Mouse (Mus musculus): ENCODE results near the gene Banp.

Banp gene

GRCm38 (mm10) chr8:121930047-121930446, 19.5 kb upstream of the Banp start:
- no peak for DNase-seq

- DNase-seq = no peak
These were observed 18.0 kb upstream of the Banp start for GRCm38 (mm10) chr8:121931571-121931970.

GRCm38 (mm10) chr8:121932026-121932667, 17.4 kb upstream of the Banp start:
- no peak for DNase-seq

GRCm38 (mm10) chr8:121932668-121933520, 16.7 kb upstream of the Banp start:
- no peak for DNase-seq

- DNase-seq = peak; percentile 40
These were observed 15.0 kb upstream of the Banp start for GRCm38 (mm10) chr8:121934506-121934905.

GRCm38 (mm10) chr8:121934923-121935322, 14.6 kb upstream of the Banp start:
- DNase-seq = no peak

DNA sequence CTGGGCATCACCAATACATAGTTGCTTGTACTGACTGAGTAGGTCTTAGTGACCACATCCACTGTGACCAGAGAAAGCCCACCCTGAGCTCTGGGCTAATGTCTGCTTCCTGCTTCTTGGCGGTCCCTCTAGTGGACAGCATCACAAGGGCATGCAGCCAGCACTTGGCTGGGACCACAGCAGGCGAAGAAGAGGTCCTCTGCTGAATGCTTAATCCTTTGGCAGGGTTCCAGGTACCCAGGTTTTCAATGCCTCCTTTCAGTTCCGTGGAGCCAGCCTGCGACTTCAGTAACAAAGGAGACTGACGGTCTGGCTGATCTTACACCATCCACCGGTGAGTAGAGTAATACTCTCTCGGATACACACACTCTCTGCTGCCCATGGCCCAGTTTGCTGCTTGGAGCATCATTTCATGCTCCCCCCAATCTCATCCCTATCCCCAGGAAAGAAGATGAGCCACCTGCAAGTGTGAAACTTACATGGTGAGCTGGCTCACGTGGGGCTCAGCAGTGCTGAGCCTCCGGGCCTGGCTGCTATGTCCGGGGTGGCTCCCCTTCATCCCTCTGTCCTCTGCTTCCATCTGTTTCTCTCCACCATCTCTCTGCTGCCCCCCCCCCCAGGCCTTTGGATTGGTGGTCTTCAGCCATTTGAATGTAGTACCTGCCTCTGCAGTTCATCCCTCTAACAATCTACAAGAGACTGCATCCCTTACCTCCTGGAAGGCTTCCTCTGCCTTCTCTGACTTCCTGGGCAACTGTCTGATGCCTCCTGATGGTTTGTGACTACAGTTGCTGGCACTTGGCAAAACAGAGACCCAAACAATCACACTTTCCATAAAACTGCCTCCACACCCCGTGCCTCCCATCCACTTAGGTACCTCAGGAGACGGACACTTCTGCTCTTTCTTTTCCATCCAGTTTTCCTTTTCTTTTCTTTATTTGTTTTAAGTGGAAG, 13.9 kb upstream of the Banp start:
- DNase-seq = no peak

- no peak for DNase-seq
These were observed 13.2 kb upstream of the Banp start for GRCm38 (mm10) chr8:121936391-121936790.

DNA sequence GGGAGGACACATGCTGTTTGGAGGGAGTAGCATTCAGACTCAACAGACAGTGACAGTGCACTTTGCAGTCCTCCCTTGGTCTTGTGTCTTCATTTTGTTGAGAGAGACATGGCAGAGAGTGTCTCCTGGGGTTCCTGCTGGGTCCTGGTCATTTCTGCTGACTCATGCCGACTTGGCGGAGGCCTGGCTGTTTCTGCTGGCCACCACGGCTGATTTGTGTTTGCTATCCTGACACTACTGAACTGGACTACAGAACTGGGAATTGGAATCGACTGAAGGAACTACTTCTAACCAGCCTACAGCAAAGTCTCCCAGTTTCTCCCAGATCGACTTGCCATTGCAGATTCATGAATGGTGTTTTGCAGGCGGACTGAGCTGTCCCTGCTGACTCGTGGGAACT, 10.8 kb upstream of the Banp start:
- DNase-seq = no peak

GRCm38 (mm10) chr8:121943057-121943540, 6.5 kb upstream of the Banp start:
- DNase-seq = no peak

DNA sequence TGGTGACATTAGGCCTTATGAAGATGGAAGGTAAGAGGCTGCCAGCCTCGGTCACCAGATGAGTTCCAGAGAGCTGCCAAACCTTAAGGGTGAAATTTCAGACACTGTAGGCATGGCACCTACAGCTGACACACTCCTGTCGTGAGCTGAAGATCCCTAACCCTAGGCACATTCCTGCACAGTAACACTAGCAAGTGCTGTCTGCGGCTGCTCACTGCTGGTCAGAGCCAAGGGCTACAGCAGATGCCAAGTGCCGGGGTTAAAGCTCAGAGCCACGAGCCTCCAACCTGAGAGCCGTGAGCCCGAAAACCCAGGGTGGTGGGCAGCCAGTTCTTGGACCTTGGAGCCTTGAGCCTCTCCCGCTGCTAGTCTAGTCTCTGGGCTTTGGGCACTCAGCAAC, 5.8 kb upstream of the Banp start:
- peak; percentile 44 for DNase-seq

DNA sequence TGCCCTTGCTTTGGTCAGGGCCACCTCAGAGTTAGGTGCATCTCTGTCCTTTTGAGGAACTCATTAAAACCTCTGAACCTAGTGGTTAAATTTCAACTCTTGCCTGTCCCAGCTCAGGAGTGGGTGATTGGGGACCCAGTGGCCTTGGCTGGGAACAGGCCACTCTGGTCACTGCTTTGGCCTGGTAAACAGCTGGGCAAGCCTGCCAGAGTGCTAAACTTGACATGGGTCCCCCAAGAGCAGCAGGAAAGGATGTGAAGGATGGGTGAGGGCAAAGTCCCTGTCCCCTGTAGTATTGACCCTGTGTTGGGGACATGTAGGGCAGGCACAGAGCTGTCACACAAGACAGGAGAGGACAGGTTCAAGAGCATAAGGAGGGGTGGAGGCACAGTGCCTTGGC, 4.7 kb upstream of the Banp start, which contains the start of gene Car5a:
Gene Car5a, minus strand, starts transcription at position 74 of the 400 bp plus-strand sequence.
- DNase-seq = no peak

- no peak for DNase-seq
These were observed 3.2 kb upstream of the Banp start for GRCm38 (mm10) chr8:121946351-121946750.

DNA sequence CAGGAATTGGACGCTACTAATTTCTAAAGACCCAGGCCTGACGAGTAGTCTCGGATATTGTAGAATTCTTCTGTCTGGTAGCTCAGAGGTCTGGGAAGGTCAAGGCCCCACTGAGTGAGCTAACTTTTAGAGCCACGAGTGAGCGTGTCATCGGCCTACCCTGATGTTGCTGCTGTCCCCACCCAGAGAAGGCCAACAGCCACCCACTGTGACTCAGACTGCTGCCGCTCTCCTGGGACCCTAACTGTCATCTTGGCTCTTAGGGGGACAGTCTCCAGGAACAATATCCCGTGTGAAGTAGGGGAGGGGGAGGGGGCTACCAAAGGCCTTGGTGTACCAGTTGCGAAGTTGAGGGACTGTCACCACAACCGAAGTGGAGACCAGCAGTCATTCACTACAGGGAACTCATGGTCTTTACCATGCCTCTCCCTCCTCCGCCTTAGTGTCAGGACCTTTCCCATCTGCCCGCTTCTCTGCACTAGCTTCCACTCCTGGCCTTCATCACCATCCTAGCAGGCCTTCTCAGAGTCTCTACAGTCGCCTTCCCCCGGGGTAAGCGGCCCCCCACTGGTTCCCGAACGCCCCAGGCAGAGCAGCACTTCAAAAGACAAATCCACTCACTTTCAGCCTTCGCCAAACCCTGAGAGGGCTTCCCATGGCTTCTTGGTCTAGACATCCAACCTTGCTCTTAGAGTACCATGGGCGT, 2.4 kb upstream of the Banp start:
- DNase-seq = no peak

DNA sequence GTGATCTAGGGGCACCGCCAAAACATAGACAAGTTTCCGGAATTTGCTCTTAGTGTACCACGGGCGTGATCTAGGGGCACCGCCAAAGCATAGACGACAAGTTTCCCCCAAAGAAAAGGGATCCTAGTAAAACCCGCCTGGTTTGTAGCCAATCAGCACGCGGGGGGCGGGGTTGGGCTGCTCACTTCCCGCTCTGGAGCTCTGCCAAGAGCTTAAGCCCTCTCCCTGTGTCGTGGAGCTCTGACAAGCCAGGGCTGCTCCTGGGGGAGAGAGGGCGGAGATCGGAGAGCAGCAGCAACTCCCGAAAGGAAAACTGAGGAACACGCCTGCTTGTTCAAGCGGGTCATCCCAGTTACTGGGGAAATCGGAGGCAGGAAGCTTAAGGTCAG, 1.8 kb upstream of the Banp start:
- DNase-seq = peak; percentile 89

DNA sequence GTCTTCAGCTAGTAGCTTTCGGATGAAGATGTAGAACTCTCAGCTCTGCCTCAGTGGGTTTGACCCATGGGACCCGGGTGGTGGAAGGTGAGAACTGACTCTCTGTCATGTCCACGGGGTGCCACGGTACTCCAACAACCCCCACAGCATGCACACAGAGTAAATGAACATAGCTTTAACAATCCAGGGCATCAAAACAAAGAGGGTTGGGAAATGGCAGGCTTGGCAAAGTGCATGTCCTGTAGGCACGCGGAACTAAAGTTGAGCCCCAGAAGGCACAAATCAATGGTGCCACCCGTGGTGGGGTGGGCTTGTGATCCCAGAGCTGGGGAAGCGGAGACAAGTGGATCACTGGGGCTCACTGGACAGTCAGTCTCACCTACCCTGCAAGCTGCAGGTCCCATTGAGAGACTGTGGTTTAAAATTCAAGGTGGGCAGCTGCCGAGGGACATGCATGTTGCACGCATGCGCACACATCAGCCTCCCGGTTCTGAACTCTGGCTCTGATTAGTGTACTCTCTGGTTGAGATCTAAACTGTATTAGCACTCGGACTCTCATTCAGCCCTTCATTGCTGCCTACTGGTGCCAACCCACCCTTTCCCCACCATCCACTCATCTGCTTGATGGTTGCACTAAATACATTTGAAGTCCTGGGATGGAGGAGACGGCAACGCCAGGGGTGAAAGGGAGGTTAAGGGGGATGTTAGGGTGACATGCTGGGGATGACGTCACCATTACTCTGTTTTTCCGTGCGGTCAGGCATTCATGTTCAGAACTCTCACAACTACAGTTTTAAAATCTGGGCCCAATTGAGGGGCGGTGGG, 1.0 kb upstream of the Banp start:
- no peak for DNase-seq

GRCm38 (mm10) chr8:121949941-121950748, 595 bp downstream of the Banp start:
- DNase-seq = peak; percentile 99

DNA sequence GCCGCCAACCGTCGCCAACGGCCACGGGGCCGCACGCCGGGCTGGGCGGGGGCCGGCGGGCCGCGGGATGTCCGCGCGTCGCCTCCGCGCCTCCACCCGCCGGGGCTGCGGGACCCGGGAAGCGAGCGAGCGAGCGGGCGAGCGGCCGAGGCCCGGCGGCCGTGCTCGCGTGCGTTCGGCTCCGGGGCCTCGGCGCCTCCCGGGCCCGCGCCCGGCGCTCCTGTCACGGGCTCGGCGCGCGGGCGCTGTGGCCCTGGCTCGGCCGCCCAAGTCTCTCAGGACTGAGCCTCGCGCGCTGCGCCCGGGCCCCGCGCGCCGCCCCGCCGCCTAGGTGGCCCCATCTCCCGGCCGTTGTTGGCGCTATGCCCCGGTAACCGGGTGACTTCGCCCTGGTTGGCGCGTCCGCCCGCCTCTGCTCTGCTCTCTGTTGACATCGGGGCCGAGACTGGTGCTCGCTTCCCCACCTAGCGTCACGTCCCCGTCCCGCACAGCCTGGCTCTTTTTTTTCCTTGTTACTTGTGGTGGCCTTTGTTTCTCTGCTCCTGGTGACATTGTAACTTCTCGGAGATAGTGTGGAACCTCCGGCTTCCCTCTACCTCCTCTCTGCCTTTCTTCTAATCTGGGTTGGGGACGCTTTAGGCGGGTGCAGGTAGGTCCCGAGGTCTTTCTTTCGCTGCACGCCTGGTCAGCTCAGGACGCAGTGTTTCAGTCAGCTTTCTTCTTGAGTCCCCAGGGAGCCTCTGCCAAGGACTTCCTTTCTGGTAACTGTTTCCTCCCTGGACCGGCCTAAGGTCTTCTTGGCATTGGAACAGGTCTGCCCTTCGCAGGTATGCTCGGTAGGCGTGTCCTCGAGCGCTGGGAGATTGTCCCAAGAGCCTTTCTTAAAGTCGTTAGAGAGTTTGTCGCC, 1.5 kb downstream of the Banp start:
- peak; percentile 67 for DNase-seq

DNA sequence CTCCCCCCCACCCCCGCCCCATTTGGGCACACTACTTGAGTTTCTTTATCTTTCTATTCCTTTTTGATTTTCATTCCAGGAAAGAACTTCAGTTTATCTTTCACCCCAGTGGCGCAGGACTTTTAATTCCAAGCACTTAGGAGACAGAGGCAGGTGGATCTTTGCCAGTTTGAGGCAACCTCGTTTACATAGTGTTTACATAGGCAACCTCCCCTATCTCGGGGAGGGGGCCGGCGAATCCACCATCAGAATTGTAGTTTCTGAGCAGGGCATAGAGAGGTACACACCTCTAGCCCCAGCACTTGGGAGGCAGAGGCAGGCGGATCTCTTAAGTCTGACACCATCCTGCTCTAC, 2.1 kb downstream of the Banp start:
- DNase-seq = no peak

DNA sequence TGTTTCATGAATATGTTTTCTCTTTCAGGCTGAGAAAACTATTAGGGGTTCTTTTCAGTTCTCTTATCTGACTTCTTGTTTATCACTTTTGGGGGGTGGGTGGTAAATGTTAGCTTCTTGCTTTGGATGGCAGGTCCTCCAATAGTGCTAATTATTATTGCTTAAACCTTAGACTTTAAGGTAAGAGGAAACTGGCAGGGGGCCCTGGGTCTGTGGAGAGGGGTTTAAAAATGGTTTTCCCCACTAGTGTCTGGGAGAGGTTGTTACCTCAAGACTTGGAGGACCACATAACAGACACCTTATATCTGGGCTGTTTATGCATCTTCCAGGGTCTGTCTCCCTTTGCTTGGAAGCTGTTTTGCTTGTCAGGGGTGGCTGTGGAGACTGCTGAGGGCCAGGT, 2.6 kb downstream of the Banp start:
- DNase-seq = no peak
